Mouse (Mus musculus) layer of hippocampus, adult 8-10 months (tissue): Measurements from ENCODE around the gene Htr6. TPM values are rescaled to one million over a fixed set of nuclear protein-coding genes. Genes with fewer than 3 reads are reported as not detected.

Experiments used
- total RNA-seq, 4 experiments: library from RNA; stranded (reverse); gene quantifications; 2 replicates each; pipeline ENCODE4 v1.2.4; 2022

Gene Htr6
- total RNA-seq, 4 experiments from 2014 or later = 7.0 to 8.3 (median 8.0) TPM

Other genes starting within 250 kb of the Htr6 start
- 1 to 10 TPM in 2 of 4 experiments, under 1 TPM in 2; 0.94 to 3.0 (median 1.6) TPM for gene Pla2g5, start 212.1 kb downstream of the Htr6 start, total RNA-seq
- not detected for gene Gm13030, start 201.6 kb downstream of the Htr6 start, total RNA-seq
- gene Pla2g2e, start 197.6 kb downstream of the Htr6 start, total RNA-seq = not detected
- 10 to 100 TPM; 10.2 to 13.0 (median 12.3) TPM for gene Otud3, start 161.6 kb downstream of the Htr6 start, total RNA-seq
- not detected for gene Rnf186, start 108.5 kb downstream of the Htr6 start, total RNA-seq
- 1 to 10 TPM; 2.3 to 5.4 (median 4.1) TPM for gene Tmco4, start 102.7 kb downstream of the Htr6 start, total RNA-seq
- 10 to 100 TPM; 72.3 to 84.6 (median 79.2) TPM for gene Nbl1, start 17.4 kb upstream of the Htr6 start, total RNA-seq
- 100 to 1,000 TPM; 187 to 234 (median 208) TPM for gene Minos1, start 55.5 kb upstream of the Htr6 start, total RNA-seq
- 100 to 1,000 TPM; 355 to 394 (median 369) TPM for gene Capzb, start 117.3 kb upstream of the Htr6 start, total RNA-seq
- 10 to 100 TPM; 13.0 to 17.7 (median 16.4) TPM for gene Pqlc2, start 235.1 kb upstream of the Htr6 start, total RNA-seq
- gene Akr7a5, start 235.2 kb upstream of the Htr6 start, total RNA-seq = 10 to 100 TPM; 25.5 to 34.0 (median 30.5) TPM